Mouse (Mus musculus): ENCODE results near the gene Akap10.

DNA sequence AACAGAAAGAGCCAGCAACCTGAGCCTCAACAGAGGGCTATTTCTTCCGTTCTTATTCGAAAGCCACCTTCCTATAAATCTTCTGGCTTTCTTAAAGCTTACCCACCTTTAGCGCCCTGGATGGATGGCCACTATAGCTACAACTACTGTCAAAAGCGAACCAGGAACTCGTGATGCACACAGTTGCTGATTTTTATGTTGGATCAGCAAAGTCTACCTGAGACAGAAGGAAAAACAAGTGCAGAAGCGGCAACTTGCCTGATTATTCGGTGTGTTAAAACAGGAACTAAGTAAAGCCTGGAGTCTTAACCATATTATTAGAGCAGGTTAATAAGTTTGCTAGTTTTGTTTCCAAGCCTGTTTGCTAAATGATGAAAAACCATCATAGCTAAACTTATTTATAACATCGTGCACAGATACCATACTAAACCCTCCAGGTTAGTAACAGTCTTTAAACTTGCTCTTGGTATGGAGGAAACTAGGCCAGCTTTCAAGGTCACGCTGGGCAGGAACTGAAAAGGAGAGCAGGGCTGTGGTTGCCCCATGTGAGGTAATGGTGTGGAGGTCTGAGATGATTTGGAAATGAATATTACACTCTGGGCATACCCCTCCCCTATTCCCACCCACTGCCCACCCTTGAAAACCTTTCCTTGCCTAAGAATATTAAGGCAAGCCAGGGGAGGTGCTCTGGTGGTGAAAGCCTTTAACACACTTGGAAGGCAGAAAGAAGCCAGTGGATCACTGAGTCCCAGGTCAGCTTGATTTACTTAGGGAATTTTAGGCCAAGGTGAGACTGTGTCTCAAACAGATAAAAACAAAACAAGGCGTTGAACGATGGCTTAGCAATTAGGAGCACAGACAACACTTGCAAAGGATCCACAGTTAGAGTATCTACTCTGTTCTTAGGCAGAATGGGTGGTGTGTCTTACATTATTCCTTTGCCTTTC, 861 bp upstream of the Akap10 start:
- TF ChIP-seq CTCF (conservative IDR thresholded peaks at IDR 0.05; ENCODE audit: low read length): no peak
- TF ChIP-seq NANOG (IDR thresholded peaks at IDR 0.05; ENCODE audit: borderline replicate concordance, low read length): no peak
- no peak for TF ChIP-seq POU5F1 (IDR thresholded peaks at IDR 0.05; ENCODE audit: borderline replicate concordance, low read length)
